Mouse (Mus musculus): Measurements from ENCODE around the gene Mybph. TPM values are rescaled to one million over a fixed set of nuclear protein-coding genes. Genes with fewer than 3 reads are reported as not detected.

Gene Mybph
- polyA plus RNA-seq (2015; fragmentation: Nextera tagmentation; extraction: Ambion mirVana) = 0.64 and 0.96 TPM in 2 replicates

DNA sequence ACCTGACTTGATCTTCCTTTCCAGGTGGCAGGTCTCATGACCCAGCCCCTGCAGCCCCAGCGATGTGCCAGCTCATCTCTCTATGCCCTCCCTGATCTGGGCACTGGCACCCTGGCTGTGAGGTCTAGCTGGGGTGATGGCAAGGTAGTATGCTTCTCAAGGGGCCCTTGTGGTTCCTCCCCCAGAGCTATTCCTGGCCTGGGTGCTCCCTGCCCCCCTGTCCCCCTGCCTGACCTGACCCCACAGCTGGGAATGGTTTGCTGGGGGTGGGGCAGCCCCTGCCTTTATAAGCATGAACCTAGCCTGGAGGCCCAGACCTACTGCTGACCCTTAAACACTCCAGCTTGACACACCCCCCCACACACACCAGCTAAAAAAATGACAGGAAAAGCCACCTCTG, at the start of gene Mybph:
TSS of gene Mybph (plus strand) at position 323 of the 400 bp plus-strand sequence.
- Histone ChIP-seq H3K9ac (ENCODE audit: low read length) (no peak within 1 kb of the TSS; the same call in 1 of the 2 replicates), H3K36me3 (ENCODE audit: control insufficient read depth, insufficient read depth) (no peaks in the 10 kb centered on the region), H3K9me3 (replicated peaks; ENCODE audit: control insufficient read depth, low read length) (no peaks in the 10 kb centered on the region), H3K4me1 (ENCODE audit: control insufficient read depth, insufficient read depth, low read length) (peaks cover 27% of the 10 kb centered on the region), H3K27ac (ENCODE audit: low read length) (no peak within 1 kb of the TSS), H3K4me3 (ENCODE audit: low read length) (no peak within 1 kb of the TSS), H3K4me2 (ENCODE audit: low read depth, low read length) (no peak within 1 kb of the TSS), H3K27me3 (ENCODE audit: control insufficient read depth, insufficient read depth, low read length) (no peaks in the 10 kb centered on the region)
- 72% methylated on average over 1 of the region's 1 CpGs for WGBS
- no peak for ATAC-seq (replicated peaks; ENCODE audit: extremely low read depth, insufficient read depth, low FRiP score)

DNA sequence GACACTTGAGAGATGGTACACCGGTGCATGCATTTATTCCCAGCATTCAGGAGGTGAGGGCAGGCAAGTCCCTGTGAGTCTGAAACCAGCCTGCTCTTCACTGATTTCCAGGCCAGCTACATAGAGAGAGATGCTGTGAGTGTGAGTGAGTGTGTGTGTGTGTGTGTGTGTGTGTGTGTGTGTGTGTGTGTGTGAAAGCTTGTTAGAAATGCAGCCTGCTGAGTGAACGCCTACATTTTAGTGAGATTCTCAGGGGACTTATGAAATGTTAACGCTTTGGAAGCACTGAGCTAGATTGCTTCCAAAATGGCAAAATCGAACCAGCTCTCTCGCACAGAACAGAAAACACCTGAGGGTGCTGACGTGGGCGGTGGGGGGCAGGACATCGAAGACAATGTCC, 47.2 kb upstream of the Mybph start:
- ATAC-seq (replicated peaks; ENCODE audit: extremely low read depth, insufficient read depth, low FRiP score) = no peak
- H3K9me3 ChIP-seq (replicated peaks; ENCODE audit: control insufficient read depth, low read length) = no peaks in the 10 kb centered on the region
- no peak overlapping the region for H3K27ac ChIP-seq (ENCODE audit: low read length)
- H3K9ac ChIP-seq (ENCODE audit: low read length) = no peak overlapping the region
- H3K36me3 ChIP-seq (ENCODE audit: control insufficient read depth, insufficient read depth) = no peaks in the 10 kb centered on the region
- H3K4me1 ChIP-seq (ENCODE audit: control insufficient read depth, insufficient read depth, low read length) = peaks cover 2% of the 10 kb centered on the region; the same call in 1 of the 2 replicates
- H3K4me2 ChIP-seq (ENCODE audit: low read depth, low read length) = no peak overlapping the region
- no peak overlapping the region for H3K4me3 ChIP-seq (ENCODE audit: low read length)
- 75% methylated on average over 8 of the region's 8 CpGs for WGBS
- no peaks in the 10 kb centered on the region for H3K27me3 ChIP-seq (ENCODE audit: control insufficient read depth, insufficient read depth, low read length)

DNA sequence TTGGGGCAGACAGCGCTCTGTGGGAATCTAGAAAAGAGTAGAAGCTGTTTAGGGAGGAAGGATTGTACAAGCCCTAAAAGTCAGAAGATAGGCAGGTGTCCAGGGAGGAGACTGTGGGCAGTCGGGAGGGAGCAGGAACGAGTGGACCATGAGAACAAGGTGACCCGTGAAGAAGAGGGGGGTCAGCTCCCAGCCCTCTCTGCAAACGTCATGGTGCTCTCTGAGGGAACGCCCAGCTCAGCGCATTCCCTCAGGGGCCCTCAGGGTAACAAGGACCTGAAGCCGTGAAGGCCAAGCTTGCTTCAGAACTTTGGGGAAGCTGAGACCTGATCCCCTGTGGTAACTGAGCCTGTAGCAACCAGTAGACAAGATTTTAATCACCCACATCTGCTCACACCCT, 43.2 kb upstream of the Mybph start:
- no peaks in the 10 kb centered on the region for H3K36me3 ChIP-seq (ENCODE audit: control insufficient read depth, insufficient read depth)
- H3K4me2 ChIP-seq (ENCODE audit: low read depth, low read length) = no peak overlapping the region
- H3K9me3 ChIP-seq (replicated peaks; ENCODE audit: control insufficient read depth, low read length) = 0 out of 2 replicates have a peak, but pooled peaks cover 3% of the 10 kb centered on the region
- WGBS = 44% methylated on average over 8 of the region's 8 CpGs
- H3K27me3 ChIP-seq (ENCODE audit: control insufficient read depth, insufficient read depth, low read length) = no peaks in the 10 kb centered on the region
- no peak overlapping the region for H3K4me3 ChIP-seq (ENCODE audit: low read length)
- H3K4me1 ChIP-seq (ENCODE audit: control insufficient read depth, insufficient read depth, low read length) = peaks cover 5% of the 10 kb centered on the region; the same call in 1 of the 2 replicates
- no peak overlapping the region for H3K9ac ChIP-seq (ENCODE audit: low read length)
- H3K27ac ChIP-seq (ENCODE audit: low read length) = no peak overlapping the region
- no peak for ATAC-seq (replicated peaks; ENCODE audit: extremely low read depth, insufficient read depth, low FRiP score)

DNA sequence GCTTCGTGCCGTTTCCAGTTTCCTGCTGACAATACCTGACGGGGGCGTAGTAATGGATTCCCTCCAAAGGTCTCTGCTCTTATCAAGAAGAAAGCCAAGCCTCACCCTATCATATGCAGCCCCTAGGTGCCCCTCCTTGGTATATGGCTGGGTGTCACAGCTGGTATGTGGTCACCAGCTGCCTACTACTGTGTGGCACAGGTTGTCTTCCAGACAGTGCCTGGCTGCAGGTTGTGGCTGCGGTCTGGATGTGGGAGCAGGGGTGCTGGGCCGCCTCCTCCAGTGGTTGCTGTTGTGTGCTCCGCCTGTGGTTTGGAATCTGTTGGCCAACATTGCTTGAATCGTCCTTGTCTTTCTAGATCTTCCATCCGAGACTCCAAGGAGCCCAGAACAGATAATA, 42.5 kb upstream of the Mybph start:
- Histone ChIP-seq H3K9me3 (replicated peaks; ENCODE audit: control insufficient read depth, low read length) (0 out of 2 replicates have a peak, but pooled peaks cover 3% of the 10 kb centered on the region), H3K27ac (ENCODE audit: low read length) (no peak overlapping the region), H3K4me3 (ENCODE audit: low read length) (no peak overlapping the region), H3K4me2 (ENCODE audit: low read depth, low read length) (no peak overlapping the region), H3K9ac (ENCODE audit: low read length) (no peak overlapping the region), H3K4me1 (ENCODE audit: control insufficient read depth, insufficient read depth, low read length) (peaks cover 5% of the 10 kb centered on the region; the same call in 1 of the 2 replicates), H3K36me3 (ENCODE audit: control insufficient read depth, insufficient read depth) (no peaks in the 10 kb centered on the region), H3K27me3 (ENCODE audit: control insufficient read depth, insufficient read depth, low read length) (no peaks in the 10 kb centered on the region)
- 83% methylated on average over 9 of the region's 9 CpGs for WGBS
- no peak for ATAC-seq (replicated peaks; ENCODE audit: extremely low read depth, insufficient read depth, low FRiP score)

DNA sequence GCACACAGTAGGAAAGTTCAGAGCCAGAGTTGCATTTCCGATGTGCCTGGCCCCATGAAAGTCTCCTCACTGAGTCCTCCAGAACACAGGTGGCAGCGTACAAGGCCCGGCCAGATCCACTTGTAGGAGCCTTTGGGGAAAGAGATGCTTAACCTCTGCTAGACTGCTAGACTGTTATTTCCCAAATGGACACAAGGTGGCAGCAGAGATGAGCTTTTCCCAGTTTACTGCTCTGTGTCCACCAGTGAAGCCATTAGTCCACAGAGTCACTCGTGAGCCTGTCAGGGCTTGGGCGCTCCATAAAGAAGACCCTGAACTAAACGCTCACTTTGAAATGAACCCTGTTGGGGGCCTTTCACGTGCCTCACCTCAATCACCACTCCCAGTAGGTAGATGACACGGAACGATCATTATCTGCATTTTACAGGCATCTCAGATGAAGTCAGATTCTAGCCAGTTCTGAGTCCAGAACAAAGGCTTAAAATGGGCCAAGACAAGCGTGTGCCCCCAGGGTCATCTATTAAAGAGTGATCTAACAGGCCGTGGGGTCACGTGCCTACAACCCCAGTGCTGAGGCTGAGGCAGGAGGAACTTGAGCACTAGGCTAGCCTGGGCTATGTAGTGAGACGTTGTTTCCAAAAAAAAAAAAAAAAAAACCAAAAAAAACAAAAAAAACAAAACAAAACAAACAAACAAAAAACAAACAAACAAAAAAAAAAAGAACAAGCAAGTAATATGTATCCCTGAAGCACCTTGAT, 41.4 kb upstream of the Mybph start:
- no peaks in the 10 kb centered on the region for H3K27me3 ChIP-seq (ENCODE audit: control insufficient read depth, insufficient read depth, low read length)
- ATAC-seq (replicated peaks; ENCODE audit: extremely low read depth, insufficient read depth, low FRiP score) = peak; percentile 70
- H3K9ac ChIP-seq (ENCODE audit: low read length) = no peak overlapping the region
- no peak overlapping the region for H3K4me3 ChIP-seq (ENCODE audit: low read length)
- H3K4me1 ChIP-seq (ENCODE audit: control insufficient read depth, insufficient read depth, low read length) = peaks cover 5% of the 10 kb centered on the region; the same call in 1 of the 2 replicates
- 0 out of 2 replicates have a peak, but pooled peaks cover 3% of the 10 kb centered on the region for H3K9me3 ChIP-seq (replicated peaks; ENCODE audit: control insufficient read depth, low read length)
- H3K36me3 ChIP-seq (ENCODE audit: control insufficient read depth, insufficient read depth) = no peaks in the 10 kb centered on the region
- H3K4me2 ChIP-seq (ENCODE audit: low read depth, low read length) = no peak overlapping the region
- no peak overlapping the region for H3K27ac ChIP-seq (ENCODE audit: low read length)
- 31% methylated on average over 13 of the region's 13 CpGs for WGBS

DNA sequence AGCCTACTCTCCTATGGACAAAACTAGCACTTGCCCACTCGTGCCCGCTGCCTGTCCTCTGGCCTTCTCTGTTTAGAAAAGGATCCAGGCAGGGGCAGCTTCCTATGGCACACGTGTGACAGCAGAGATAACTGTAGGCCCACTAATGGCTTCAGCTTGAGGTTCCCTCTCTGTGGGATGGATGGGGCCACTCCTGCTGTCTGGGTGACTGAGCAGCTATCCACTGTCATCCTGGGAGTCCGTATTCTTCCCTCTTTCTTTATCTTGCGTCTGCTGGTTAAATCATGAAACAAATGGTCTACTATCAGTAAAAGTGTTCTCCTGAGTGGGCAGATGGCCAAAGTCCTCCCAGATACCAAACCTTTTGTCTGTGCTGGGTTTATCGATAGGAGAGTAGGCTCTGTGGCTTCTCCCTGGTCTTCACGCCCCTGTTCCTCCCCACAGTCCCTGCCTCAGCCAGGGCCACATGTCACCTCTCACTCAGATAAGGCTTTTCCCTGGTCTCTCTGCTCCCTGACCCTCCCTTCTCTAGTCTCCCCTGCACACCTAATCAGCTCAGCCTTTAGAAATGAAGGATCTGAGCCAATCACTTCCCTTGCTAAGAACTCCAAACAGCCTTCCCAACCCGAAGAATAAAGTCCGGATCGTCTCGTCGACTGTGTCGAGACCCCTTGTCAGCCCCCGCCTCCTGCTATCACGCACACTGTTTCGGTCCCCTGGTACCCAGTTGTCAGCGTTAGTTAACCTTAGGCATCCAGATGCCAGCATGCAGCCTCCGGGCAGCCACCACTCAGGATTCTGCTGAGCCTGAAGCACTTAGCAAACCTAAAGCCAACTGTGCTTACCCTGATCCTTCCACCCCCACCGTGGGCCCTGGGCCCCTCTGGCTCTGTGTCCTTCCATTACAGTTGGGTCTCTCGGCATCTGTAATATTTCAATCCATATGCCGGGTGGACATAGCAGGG, 40.3 kb upstream of the Mybph start:
- Histone ChIP-seq H3K9ac (ENCODE audit: low read length) (no peak overlapping the region), H3K27ac (ENCODE audit: low read length) (no peak overlapping the region), H3K4me3 (ENCODE audit: low read length) (no peak overlapping the region), H3K27me3 (ENCODE audit: control insufficient read depth, insufficient read depth, low read length) (no peaks in the 10 kb centered on the region), H3K4me2 (ENCODE audit: low read depth, low read length) (no peak overlapping the region), H3K36me3 (ENCODE audit: control insufficient read depth, insufficient read depth) (no peaks in the 10 kb centered on the region), H3K9me3 (replicated peaks; ENCODE audit: control insufficient read depth, low read length) (0 out of 2 replicates have a peak, but pooled peaks cover 3% of the 10 kb centered on the region), H3K4me1 (ENCODE audit: control insufficient read depth, insufficient read depth, low read length) (peaks cover 5% of the 10 kb centered on the region; the same call in 1 of the 2 replicates)
- WGBS = 40% methylated on average over 21 of the region's 21 CpGs
- ATAC-seq (replicated peaks; ENCODE audit: extremely low read depth, insufficient read depth, low FRiP score) = no peak

DNA sequence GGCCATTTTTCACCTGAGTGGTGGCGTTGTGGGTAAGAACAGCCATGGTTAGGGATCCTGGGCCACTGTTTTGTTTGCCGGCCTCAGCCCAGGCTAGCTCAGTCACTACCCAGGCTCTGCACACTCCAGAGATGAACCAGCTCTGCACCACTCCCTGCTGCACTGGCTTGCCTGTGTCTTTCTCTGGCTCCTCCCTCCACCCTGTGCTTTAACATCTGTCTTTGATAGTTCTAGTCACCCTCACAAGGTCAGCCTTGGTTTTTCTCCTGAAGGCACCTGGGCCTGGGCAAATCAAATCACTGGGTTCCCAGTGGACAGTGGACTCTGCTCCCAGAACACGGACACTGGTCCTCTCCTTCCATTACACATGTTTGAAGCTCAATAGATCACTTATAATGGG, 39.1 kb upstream of the Mybph start:
- no peaks in the 10 kb centered on the region for H3K36me3 ChIP-seq (ENCODE audit: control insufficient read depth, insufficient read depth)
- no peak overlapping the region for H3K27ac ChIP-seq (ENCODE audit: low read length)
- 0 out of 2 replicates have a peak, but pooled peaks cover 3% of the 10 kb centered on the region for H3K9me3 ChIP-seq (replicated peaks; ENCODE audit: control insufficient read depth, low read length)
- H3K4me3 ChIP-seq (ENCODE audit: low read length) = no peak overlapping the region
- no peaks in the 10 kb centered on the region for H3K27me3 ChIP-seq (ENCODE audit: control insufficient read depth, insufficient read depth, low read length)
- ATAC-seq (replicated peaks; ENCODE audit: extremely low read depth, insufficient read depth, low FRiP score) = no peak
- H3K4me1 ChIP-seq (ENCODE audit: control insufficient read depth, insufficient read depth, low read length) = peaks cover 5% of the 10 kb centered on the region; the same call in 1 of the 2 replicates
- no peak overlapping the region for H3K4me2 ChIP-seq (ENCODE audit: low read depth, low read length)
- no peak overlapping the region for H3K9ac ChIP-seq (ENCODE audit: low read length)
- 90% methylated on average over 3 of the region's 3 CpGs for WGBS

DNA sequence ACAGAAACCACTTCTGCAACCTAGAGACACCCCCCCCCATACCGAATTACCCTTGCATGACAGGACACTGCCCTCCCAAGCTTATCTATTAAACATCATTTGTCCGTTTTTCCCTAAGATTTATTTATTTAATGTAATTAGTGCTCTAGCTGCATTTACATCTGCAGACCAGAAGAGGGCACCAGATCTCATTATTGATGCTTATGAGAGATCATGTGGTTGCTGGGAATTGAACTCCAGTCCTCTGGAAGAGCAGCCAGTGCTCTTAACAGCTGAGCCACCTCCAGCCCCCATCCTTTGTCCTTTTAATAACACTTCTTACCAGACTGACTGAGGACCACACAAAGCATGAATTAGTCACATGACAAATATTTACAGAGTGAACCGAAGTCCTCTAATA, 38.6 kb upstream of the Mybph start:
- 57% methylated on average over 3 of the region's 3 CpGs for WGBS
- H3K4me2 ChIP-seq (ENCODE audit: low read depth, low read length) = no peak overlapping the region
- peaks cover 5% of the 10 kb centered on the region; the same call in 1 of the 2 replicates for H3K4me1 ChIP-seq (ENCODE audit: control insufficient read depth, insufficient read depth, low read length)
- H3K27me3 ChIP-seq (ENCODE audit: control insufficient read depth, insufficient read depth, low read length) = no peaks in the 10 kb centered on the region
- H3K27ac ChIP-seq (ENCODE audit: low read length) = no peak overlapping the region
- H3K4me3 ChIP-seq (ENCODE audit: low read length) = no peak overlapping the region
- H3K9me3 ChIP-seq (replicated peaks; ENCODE audit: control insufficient read depth, low read length) = 0 out of 2 replicates have a peak, but pooled peaks cover 3% of the 10 kb centered on the region
- ATAC-seq (replicated peaks; ENCODE audit: extremely low read depth, insufficient read depth, low FRiP score) = no peak
- H3K9ac ChIP-seq (ENCODE audit: low read length) = no peak overlapping the region
- H3K36me3 ChIP-seq (ENCODE audit: control insufficient read depth, insufficient read depth) = no peaks in the 10 kb centered on the region

Data from heart, embryonic 16.5 days (tissue).